Mouse (Mus musculus): ENCODE measurements around the gene Zfp697. TPM values are rescaled to one million over a fixed set of nuclear protein-coding genes. Genes with fewer than 3 reads are reported as not detected.
"Not testable (repeated sequence)": the region's sequence is repeated elsewhere in the genome, so short reads cannot be mapped to it uniquely, and the experiment has no call there.

Gene Zfp697
- polyA plus RNA-seq, 1 experiment from 2014 or later: 5.4 TPM

GRCm38 (mm10) chr3:98443149-98443779 lies 61.0 kb downstream of the Zfp697 start:
- ATAC-seq (ENCODE audit: insufficient read depth, low FRiP score); H3K9me3 ChIP-seq (replicated peaks; ENCODE audit: control insufficient read depth, low read length): not testable (repeated sequence)
- 0% methylated on average over 3 of the region's 3 CpGs for WGBS

GRCm38 (mm10) chr3:98443924-98444323 lies 61.7 kb downstream of the Zfp697 start:
- WGBS: no CpG with 5 or more reads among the region's 1 CpGs
- not testable (repeated sequence) for H3K9me3 ChIP-seq (replicated peaks; ENCODE audit: control insufficient read depth, low read length); H3K4me2 ChIP-seq (ENCODE audit: low read depth, low read length); H3K4me1 ChIP-seq (ENCODE audit: control insufficient read depth, insufficient read depth, low read length); H3K36me3 ChIP-seq (ENCODE audit: control insufficient read depth, insufficient read depth, low read length); H3K9ac ChIP-seq (ENCODE audit: low read length); ATAC-seq (ENCODE audit: insufficient read depth, low FRiP score); H3K27ac ChIP-seq (ENCODE audit: low read length); H3K4me3 ChIP-seq (replicated peaks; ENCODE audit: low read length); H3K27me3 ChIP-seq (ENCODE audit: control insufficient read depth, insufficient read depth, low read length)

More at GRCm38 (mm10) chr3:98443149-98443779, 61.0 kb downstream of the Zfp697 start:
- not testable (repeated sequence) for H3K4me1 ChIP-seq (ENCODE audit: control insufficient read depth, insufficient read depth, low read length); H3K4me3 ChIP-seq (replicated peaks; ENCODE audit: low read length); H3K4me2 ChIP-seq (ENCODE audit: low read depth, low read length); H3K36me3 ChIP-seq (ENCODE audit: control insufficient read depth, insufficient read depth, low read length); H3K27me3 ChIP-seq (ENCODE audit: control insufficient read depth, insufficient read depth, low read length); H3K27ac ChIP-seq (ENCODE audit: low read length); H3K9ac ChIP-seq (ENCODE audit: low read length)

- H3K27ac ChIP-seq (ENCODE audit: low read length); H3K4me1 ChIP-seq (ENCODE audit: control insufficient read depth, insufficient read depth, low read length); H3K9me3 ChIP-seq (replicated peaks; ENCODE audit: control insufficient read depth, low read length); H3K27me3 ChIP-seq (ENCODE audit: control insufficient read depth, insufficient read depth, low read length); H3K4me3 ChIP-seq (replicated peaks; ENCODE audit: low read length); ATAC-seq (ENCODE audit: insufficient read depth, low FRiP score); H3K4me2 ChIP-seq (ENCODE audit: low read depth, low read length); H3K36me3 ChIP-seq (ENCODE audit: control insufficient read depth, insufficient read depth, low read length); H3K9ac ChIP-seq (ENCODE audit: low read length): not testable (repeated sequence)
- 72% methylated on average over 5 of the region's 5 CpGs for WGBS
Observed at GRCm38 (mm10) chr3:98453786-98454185, 71.5 kb downstream of the Zfp697 start.

- H3K9me3 ChIP-seq (replicated peaks; ENCODE audit: control insufficient read depth, low read length); ATAC-seq (ENCODE audit: insufficient read depth, low FRiP score); H3K27ac ChIP-seq (ENCODE audit: low read length); H3K4me1 ChIP-seq (ENCODE audit: control insufficient read depth, insufficient read depth, low read length); H3K27me3 ChIP-seq (ENCODE audit: control insufficient read depth, insufficient read depth, low read length); H3K4me2 ChIP-seq (ENCODE audit: low read depth, low read length); H3K9ac ChIP-seq (ENCODE audit: low read length); H3K36me3 ChIP-seq (ENCODE audit: control insufficient read depth, insufficient read depth, low read length); H3K4me3 ChIP-seq (replicated peaks; ENCODE audit: low read length): not testable (repeated sequence)
- no CpG with 5 or more reads among the region's 1 CpGs for WGBS
Observed at GRCm38 (mm10) chr3:98457026-98457425, 74.8 kb downstream of the Zfp697 start, which contains the start of gene Gm4450. Gm4450 (minus strand) TSS chr3:98457126.

GRCm38 (mm10) chr3:98469323-98469722 lies 87.1 kb downstream of the Zfp697 start:
- not testable (repeated sequence) for H3K4me1 ChIP-seq (ENCODE audit: control insufficient read depth, insufficient read depth, low read length); H3K27ac ChIP-seq (ENCODE audit: low read length); H3K9me3 ChIP-seq (replicated peaks; ENCODE audit: control insufficient read depth, low read length); H3K36me3 ChIP-seq (ENCODE audit: control insufficient read depth, insufficient read depth, low read length); ATAC-seq (ENCODE audit: insufficient read depth, low FRiP score); H3K4me2 ChIP-seq (ENCODE audit: low read depth, low read length); H3K4me3 ChIP-seq (replicated peaks; ENCODE audit: low read length); H3K27me3 ChIP-seq (ENCODE audit: control insufficient read depth, insufficient read depth, low read length); H3K9ac ChIP-seq (ENCODE audit: low read length)
- 14% methylated on average over 1 of the region's 2 CpGs for WGBS

GRCm38 (mm10) chr3:98471057-98471456 lies 88.8 kb downstream of the Zfp697 start:
- H3K9ac ChIP-seq (ENCODE audit: low read length); H3K4me2 ChIP-seq (ENCODE audit: low read depth, low read length); H3K36me3 ChIP-seq (ENCODE audit: control insufficient read depth, insufficient read depth, low read length); ATAC-seq (ENCODE audit: insufficient read depth, low FRiP score); H3K4me1 ChIP-seq (ENCODE audit: control insufficient read depth, insufficient read depth, low read length); H3K27me3 ChIP-seq (ENCODE audit: control insufficient read depth, insufficient read depth, low read length); H3K27ac ChIP-seq (ENCODE audit: low read length); H3K9me3 ChIP-seq (replicated peaks; ENCODE audit: control insufficient read depth, low read length); H3K4me3 ChIP-seq (replicated peaks; ENCODE audit: low read length): not testable (repeated sequence)
- WGBS: no CpG with 5 or more reads among the region's 1 CpGs

GRCm38 (mm10) chr3:98471499-98471898 lies 89.2 kb downstream of the Zfp697 start:
- not testable (repeated sequence) for H3K4me3 ChIP-seq (replicated peaks; ENCODE audit: low read length); H3K9me3 ChIP-seq (replicated peaks; ENCODE audit: control insufficient read depth, low read length); H3K27ac ChIP-seq (ENCODE audit: low read length); H3K9ac ChIP-seq (ENCODE audit: low read length); H3K27me3 ChIP-seq (ENCODE audit: control insufficient read depth, insufficient read depth, low read length); H3K36me3 ChIP-seq (ENCODE audit: control insufficient read depth, insufficient read depth, low read length); H3K4me2 ChIP-seq (ENCODE audit: low read depth, low read length); H3K4me1 ChIP-seq (ENCODE audit: control insufficient read depth, insufficient read depth, low read length); ATAC-seq (ENCODE audit: insufficient read depth, low FRiP score)

- not testable (repeated sequence) for H3K27me3 ChIP-seq (ENCODE audit: control insufficient read depth, insufficient read depth, low read length); H3K36me3 ChIP-seq (ENCODE audit: control insufficient read depth, insufficient read depth, low read length); H3K4me2 ChIP-seq (ENCODE audit: low read depth, low read length); H3K4me1 ChIP-seq (ENCODE audit: control insufficient read depth, insufficient read depth, low read length); H3K27ac ChIP-seq (ENCODE audit: low read length); H3K9ac ChIP-seq (ENCODE audit: low read length); ATAC-seq (ENCODE audit: insufficient read depth, low FRiP score); H3K4me3 ChIP-seq (replicated peaks; ENCODE audit: low read length); H3K9me3 ChIP-seq (replicated peaks; ENCODE audit: control insufficient read depth, low read length)
Observed at GRCm38 (mm10) chr3:98494184-98494583, 111.9 kb downstream of the Zfp697 start.

GRCm38 (mm10) chr3:98495055-98495454 lies 112.8 kb downstream of the Zfp697 start:
- H3K36me3 ChIP-seq (ENCODE audit: control insufficient read depth, insufficient read depth, low read length); ATAC-seq (ENCODE audit: insufficient read depth, low FRiP score); H3K4me3 ChIP-seq (replicated peaks; ENCODE audit: low read length); H3K27ac ChIP-seq (ENCODE audit: low read length); H3K4me1 ChIP-seq (ENCODE audit: control insufficient read depth, insufficient read depth, low read length); H3K9me3 ChIP-seq (replicated peaks; ENCODE audit: control insufficient read depth, low read length); H3K27me3 ChIP-seq (ENCODE audit: control insufficient read depth, insufficient read depth, low read length); H3K4me2 ChIP-seq (ENCODE audit: low read depth, low read length); H3K9ac ChIP-seq (ENCODE audit: low read length): not testable (repeated sequence)

GRCm38 (mm10) chr3:98496762-98497161 lies 114.5 kb downstream of the Zfp697 start:
- WGBS: no CpG with 5 or more reads among the region's 2 CpGs
- not testable (repeated sequence) for H3K4me1 ChIP-seq (ENCODE audit: control insufficient read depth, insufficient read depth, low read length); H3K27me3 ChIP-seq (ENCODE audit: control insufficient read depth, insufficient read depth, low read length); H3K9ac ChIP-seq (ENCODE audit: low read length); H3K4me3 ChIP-seq (replicated peaks; ENCODE audit: low read length); ATAC-seq (ENCODE audit: insufficient read depth, low FRiP score); H3K36me3 ChIP-seq (ENCODE audit: control insufficient read depth, insufficient read depth, low read length); H3K27ac ChIP-seq (ENCODE audit: low read length); H3K9me3 ChIP-seq (replicated peaks; ENCODE audit: control insufficient read depth, low read length); H3K4me2 ChIP-seq (ENCODE audit: low read depth, low read length)

Measured in stomach, embryonic 16.5 days (tissue).